Mouse (Mus musculus) T-helper 1 cell (primary cell): Measurements from ENCODE around the gene Ubtd1.

Experiments used
- in situ Hi-C: fragments of 300-600 bp; cut with MboI, MseI; formaldehyde crosslinking; loops from one replicate; pipeline ENCODE4 v1.15.1; 2025; ENCODE audit warnings: high pct_unique_total_duplicates

Gene Ubtd1

GRCm38 (mm10) chr19:41981595-41981927 lies at the start of gene Ubtd1:
Gene Ubtd1, plus strand, starts transcription at chr19:41981763.
- in situ Hi-C loops, result no loop called here

- in situ Hi-C loops, result no loop called here
These were observed 48.9 kb upstream of the Ubtd1 start for GRCm38 (mm10) chr19:41932686-41933085.

- in situ Hi-C loops, result no loop called here
These were observed 48.1 kb upstream of the Ubtd1 start, which contains the start of the genes Exosc1 and Zdhhc16 for GRCm38 (mm10) chr19:41933179-41934086. Gene Exosc1, minus strand, starts transcription at chr19:41933423. Gene Zdhhc16, plus strand, starts transcription at chr19:41933480.

DNA sequence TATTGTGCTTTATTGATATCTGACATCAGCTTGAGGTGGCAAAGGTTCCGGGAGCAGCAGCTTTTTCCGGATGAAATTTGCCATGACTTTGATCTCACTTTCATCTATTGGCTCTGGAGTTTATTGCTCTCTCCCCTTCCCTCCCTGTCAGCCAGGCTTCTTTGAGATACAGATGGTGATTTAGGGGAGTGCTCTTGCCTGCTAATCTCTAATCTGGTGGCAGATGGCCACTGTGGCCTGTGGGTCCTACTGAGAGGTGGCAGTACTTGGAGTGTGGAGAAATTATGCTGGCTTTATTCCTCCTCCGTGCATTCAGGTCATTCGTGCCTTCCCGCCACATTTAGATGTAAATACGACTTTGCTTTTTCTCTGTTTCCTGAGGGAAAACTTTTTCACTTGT lies 47.4 kb upstream of the Ubtd1 start:
- in situ Hi-C loops, result no loop called here

DNA sequence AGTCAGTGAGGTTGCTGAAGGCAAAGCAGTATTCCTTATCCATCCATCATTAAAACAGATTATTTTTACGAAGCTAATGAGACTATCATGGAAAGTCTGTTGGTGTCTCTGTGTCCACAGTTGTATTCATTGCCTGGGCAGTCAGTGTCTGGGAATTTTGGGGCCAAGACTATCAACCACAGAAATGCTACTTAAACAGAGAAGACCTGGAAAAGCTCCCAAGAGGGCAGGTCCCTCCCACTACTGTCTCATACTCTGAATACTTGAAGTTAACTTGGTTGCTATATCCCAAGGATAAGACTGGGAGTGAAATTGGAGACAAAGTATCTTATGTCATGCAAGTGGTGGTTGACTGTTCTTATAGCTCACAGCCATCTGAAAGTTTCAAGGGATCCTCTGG lies 45.6 kb upstream of the Ubtd1 start:
- in situ Hi-C loops, result loop anchor here (5.0 kb wide), 1 partner anchor 91 kb away; no protein-coding TSS in a partner anchor

DNA sequence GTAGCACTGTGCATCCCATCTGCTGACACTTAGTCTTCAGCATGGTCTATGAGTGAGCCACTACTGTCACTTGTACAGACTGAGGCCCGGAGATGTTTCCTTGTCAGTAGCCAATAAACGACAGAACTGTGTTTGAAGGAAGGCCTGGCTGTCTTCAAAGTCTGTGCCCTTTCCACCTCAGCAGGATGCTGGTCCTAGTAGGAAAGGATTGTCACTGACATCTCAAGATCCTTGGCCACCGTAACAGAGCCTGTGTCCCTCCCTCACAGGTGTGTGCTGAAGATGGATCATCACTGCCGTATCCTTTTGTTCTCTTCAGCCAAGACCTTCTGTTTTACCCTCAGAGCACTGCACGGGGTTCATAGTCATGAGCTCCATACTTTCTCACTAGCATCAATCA lies 43.0 kb upstream of the Ubtd1 start:
- in situ Hi-C loops, result loop anchor here (5.0 kb wide), 1 partner anchor 89 kb away; no protein-coding TSS in a partner anchor

GRCm38 (mm10) chr19:41943841-41944240 lies 37.7 kb upstream of the Ubtd1 start:
- in situ Hi-C loops, result no loop called here

DNA sequence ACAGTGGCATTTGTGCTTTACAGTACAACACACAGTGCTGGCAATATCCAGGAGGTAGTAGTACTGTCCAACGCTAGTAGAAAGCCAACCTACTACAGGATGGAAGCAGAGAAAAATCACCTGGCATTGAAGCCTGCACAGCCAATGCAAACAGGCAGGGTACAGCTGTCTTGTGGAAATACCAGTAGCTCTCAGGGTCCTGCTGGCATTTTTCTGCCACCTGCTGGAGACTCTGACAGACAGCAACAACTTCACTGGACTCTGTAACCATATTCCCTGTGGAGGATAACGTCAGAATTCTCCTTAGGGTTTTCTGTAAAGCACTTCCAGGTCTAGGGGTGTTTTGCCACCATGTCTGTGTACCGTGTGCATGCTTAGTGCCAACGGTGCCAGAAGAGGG lies 29.3 kb upstream of the Ubtd1 start:
- in situ Hi-C loops, result no loop called here

- in situ Hi-C loops, result no loop called here
These were observed 28.0 kb upstream of the Ubtd1 start for GRCm38 (mm10) chr19:41953574-41953973.

DNA sequence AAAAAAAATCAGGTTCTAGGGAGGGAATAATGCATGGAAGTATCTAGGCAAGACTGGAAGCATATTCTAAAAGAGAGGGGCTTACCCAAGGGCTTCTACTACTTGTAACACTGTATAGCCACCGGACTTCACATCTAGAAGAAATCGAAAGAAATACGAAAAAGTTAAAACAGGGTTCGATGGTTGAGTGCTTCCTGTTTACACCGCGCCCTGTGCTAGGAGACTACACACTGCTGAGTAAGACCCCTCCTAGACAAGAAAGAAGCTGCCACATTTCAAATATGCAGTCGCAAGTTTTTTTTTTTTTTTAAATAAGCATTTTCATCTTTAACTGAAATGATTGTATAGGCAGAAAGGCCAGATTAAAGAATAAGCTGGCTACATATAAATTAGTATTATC lies 11.9 kb upstream of the Ubtd1 start:
- in situ Hi-C loops, result no loop called here

DNA sequence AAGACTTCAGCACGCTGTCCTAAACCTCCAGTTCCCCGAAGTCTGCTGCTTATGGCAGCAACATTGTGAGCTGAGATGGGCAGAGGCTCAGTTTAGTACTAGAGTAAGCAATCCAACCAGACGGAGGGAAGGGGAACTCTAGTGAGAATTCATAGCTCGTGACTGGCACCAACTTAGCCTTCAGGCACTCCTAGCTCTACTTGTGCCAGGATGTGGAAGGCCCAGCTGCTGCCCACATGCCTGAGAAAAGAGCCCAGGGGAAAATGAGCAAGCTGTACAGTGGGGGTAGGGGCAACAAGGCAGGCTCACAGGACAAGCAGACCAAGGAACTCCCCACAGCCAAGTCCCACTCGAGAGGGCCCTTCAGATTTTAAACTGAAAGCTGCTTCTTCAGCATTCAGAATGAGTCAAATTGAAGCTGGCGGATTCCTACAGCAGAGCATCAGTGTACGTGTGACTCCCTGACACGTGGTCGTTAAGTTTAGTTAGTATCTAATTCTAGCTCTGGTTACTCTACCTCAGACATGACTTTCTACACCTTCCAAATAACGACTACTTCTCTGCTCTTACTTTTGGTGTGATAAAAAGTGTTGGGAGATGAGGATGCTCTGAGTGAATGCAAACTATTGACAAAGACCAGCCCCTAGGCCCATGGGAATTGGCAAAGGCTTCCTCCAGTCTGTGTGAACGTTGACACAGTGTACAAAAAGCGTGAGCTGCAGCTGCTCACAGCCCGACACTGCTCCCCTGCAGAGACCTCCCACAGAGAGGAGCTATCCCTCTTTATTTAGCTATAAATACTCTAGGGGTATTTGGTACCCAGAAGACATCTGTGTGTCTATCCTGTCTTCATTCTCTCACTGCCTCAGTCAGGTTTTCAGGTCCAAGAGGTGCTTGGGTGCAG lies 7.4 kb upstream of the Ubtd1 start:
- in situ Hi-C loops, result no loop called here

DNA sequence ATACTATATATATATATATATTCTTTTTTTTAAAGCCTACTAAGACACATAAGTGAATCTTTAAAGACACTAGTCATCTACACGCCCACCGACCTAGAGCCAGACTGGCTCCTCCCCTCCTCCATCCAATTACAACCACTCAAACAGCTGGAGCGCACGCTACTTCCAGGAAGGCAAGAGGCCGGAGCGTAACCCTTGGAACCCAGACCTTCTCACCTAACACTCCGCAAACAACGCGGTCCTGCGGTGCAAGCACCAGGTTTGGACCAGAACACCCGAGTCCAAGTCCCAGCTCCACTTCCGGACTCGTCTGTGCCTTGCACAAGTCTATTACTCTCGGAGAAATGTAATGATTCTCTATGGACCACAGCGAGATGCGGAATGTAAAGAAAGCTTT lies 1.1 kb upstream of the Ubtd1 start:
- in situ Hi-C loops, result no loop called here

GRCm38 (mm10) chr19:41980819-41981594 lies 556 bp upstream of the Ubtd1 start, which contains the start of gene Mms19:
Gene Mms19, minus strand, starts transcription at chr19:41981157.
- in situ Hi-C loops, result no loop called here

- in situ Hi-C loops, result no loop called here
These were observed 598 bp downstream of the Ubtd1 start for GRCm38 (mm10) chr19:41981931-41982790.

GRCm38 (mm10) chr19:41982791-41983150 lies 1.2 kb downstream of the Ubtd1 start:
- in situ Hi-C loops, result no loop called here

- in situ Hi-C loops, result no loop called here
These were observed 4.4 kb downstream of the Ubtd1 start for GRCm38 (mm10) chr19:41985994-41986393.

GRCm38 (mm10) chr19:41987206-41987605 lies 5.6 kb downstream of the Ubtd1 start:
- in situ Hi-C loops, result no loop called here

DNA sequence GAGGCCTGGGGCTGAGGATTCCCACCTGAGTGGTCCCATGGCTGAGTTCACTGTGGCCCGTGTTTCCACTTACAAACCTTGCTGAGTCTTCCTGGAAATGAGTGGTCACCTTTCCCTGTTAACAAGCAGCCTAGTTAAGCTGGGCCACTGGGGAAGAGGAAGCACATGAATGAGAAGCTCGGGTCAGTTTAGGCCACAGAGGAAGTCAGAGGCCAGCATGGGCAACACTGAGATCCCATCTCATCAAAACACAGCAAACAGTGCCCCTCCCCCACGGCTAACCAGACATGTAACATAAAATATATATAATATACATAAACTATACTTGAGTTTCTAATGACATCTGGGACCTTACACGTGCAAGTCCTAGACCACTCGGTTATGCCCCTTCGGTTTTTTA lies 8.2 kb downstream of the Ubtd1 start:
- in situ Hi-C loops, result no loop called here

DNA sequence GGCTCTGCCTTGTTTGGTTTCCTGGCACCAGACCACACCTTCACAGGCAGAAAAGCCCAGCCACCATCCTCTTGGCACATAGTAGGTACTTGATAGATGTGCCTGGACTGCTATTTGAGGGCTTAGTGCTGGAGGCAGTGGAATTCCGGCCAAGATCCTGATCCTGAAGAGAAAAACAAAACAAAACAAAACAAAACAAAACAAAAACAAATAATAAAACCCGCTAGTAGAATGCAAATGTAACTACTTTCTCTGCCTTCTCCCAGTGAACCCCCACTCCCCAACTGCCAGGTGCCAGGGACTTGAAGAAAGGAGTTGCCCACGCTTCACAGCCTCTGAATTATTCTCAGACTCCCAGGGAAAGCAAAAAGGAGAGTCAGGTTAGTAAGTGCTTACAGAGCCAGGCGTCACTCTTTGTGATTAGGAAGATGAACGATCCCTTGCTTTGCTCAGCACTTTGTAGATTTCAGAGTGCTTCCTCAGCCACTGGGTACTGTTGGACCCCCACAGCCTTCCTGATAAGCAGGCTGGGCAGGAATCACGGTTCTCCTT lies 10.4 kb downstream of the Ubtd1 start:
- in situ Hi-C loops, result no loop called here

DNA sequence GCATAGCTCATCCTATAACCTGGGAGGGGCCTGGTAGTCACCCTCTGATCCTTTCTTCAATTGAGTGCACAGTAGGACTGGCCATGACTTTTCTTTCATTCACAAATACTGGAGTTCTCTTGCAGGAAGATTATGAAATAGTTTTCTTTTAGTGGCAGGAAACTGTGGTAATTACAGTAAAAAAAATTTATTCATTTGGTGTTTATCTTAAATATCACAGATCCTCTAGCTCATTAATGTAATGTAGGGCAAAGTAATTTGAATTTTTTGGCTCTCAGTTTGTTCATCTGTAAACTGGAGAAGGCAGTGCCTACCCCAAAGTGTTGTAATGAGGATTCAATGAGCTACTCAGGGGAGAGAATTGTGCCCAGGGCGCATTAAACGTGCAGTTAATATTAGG lies 11.4 kb downstream of the Ubtd1 start:
- in situ Hi-C loops, result no loop called here
